Mouse (Mus musculus): Measurements from ENCODE around the gene Gm9508.

DNA sequence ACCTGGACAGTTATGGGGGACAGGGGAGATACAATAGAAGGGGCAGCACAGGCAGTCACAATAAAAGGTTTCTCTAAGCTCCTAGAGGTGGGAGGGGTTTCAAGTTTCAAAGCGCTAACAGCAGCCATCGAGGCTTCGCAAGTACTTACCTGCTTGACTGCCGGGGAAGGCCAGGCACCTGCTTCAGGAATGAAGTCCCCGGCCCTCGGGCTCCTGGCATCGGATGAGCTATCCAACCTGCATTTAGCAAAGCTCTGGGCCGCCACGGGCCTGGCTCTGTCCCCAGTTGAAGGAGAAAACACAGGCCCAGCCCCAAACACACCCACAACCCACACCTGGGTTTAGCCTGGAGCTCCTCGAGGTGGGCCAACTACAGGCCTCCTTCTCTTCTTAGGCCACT is 10.0 kb downstream of the Gm9508 start:
- TF ChIP-seq TAL1 (IDR thresholded peaks at IDR 0.05; ENCODE audit: low read length) (no peak), GATA1 (IDR thresholded peaks at IDR 0.05; ENCODE audit: low read length) (no peak)
